Mouse (Mus musculus): ENCODE measurements at regions not wholly inside any gene's neighbourhood (a gene's known extent, or its start where the extent isn't known, plus 50 kb on each side); places are given as distances from the start of the nearest gene placed in this dataset.

GRCm38 (mm10) chrX:99319791-99320190, 151.3 kb downstream of the Pja1 start:
- no peak for TF ChIP-seq CTCF (IDR thresholded peaks at IDR 0.05; ENCODE audit: low read depth)
- no peak for TF ChIP-seq EP300 (optimal IDR thresholded peaks at IDR 0.05)
